Mouse (Mus musculus) CH12.LX (cell line): ENCODE measurements around the gene Sh3bgrl2.

Source experiments
- CTCF ChIP-seq, 2 experiments: IDR thresholded peaks in 1 of 2; conservative IDR thresholded peaks in 1 of 2; 2 replicates each; pipeline ENCODE4 v1.5.1; 2011 to 2012; ENCODE audit warnings: low read depth in 2 of 2, low read length in 2 of 2, improper control_type of control experiment in 1 of 2, inconsistent platforms in 1 of 2, mild to moderate bottlenecking in 1 of 2, moderate library complexity in 1 of 2
- HCFC1 ChIP-seq: IDR thresholded peaks from 2 replicates; pipeline ENCODE4 v1.6.1; 2012; ENCODE audit warnings: low read depth, mild to moderate bottlenecking, inconsistent platforms, low read length, improper control_type of control experiment

GRCm38 (mm10) chr9:83539809-83540491 is 8.2 kb upstream of the Sh3bgrl2 start:
- TF ChIP-seq CTCF (conservative IDR thresholded peaks at IDR 0.05 in 1 of 2, IDR thresholded peaks at IDR 0.05 in 1 of 2; ENCODE audit: low read depth in 2 of 2, low read length in 2 of 2) (no peak), HCFC1 (no peak)
